Mouse (Mus musculus): ENCODE results near the gene Gja1. TPM values are rescaled to one million over a fixed set of nuclear protein-coding genes. Genes with fewer than 3 reads are reported as not detected.

Gene Gja1
- total and polyA plus RNA-seq, 3 experiments = 156 to 429 (median 359) TPM

GRCm38 (mm10) chr10:56437290-56437689 is 60.2 kb downstream of the Gja1 start:
- TF ChIP-seq CTCF (IDR thresholded peaks at IDR 0.05) = no peak
- no peak for TF ChIP-seq EP300 (IDR thresholded peaks at IDR 0.05; ENCODE audit: insufficient read depth, low read depth, low read length)
- TF ChIP-seq POLR2A (IDR thresholded peaks at IDR 0.05; ENCODE audit: insufficient read depth, low read depth, low read length) = no peak
- H3K27ac ChIP-seq = no peak overlapping the region
- H3K4me1 ChIP-seq (ENCODE audit: control insufficient read depth, insufficient read depth, low read length) = no peaks in the 10 kb centered on the region; the same call in 1 of the 2 replicates
- H3K4me3 ChIP-seq = no peak overlapping the region
- WGBS = 35% methylated on average over 11 of the region's 11 CpGs
- DNase-seq = no peak
- intact Hi-C loops (cut with DNase I) = no loop called here
- no peaks in the 10 kb centered on the region; the same call in 1 of the 2 replicates for H3K36me3 ChIP-seq (ENCODE audit: control insufficient read depth, insufficient read depth, low read length)
- no peak overlapping the region for H3K9ac ChIP-seq (ENCODE audit: low read depth, low read length)
- H3K27me3 ChIP-seq (ENCODE audit: control insufficient read depth, insufficient read depth, low read length) = no peaks in the 10 kb centered on the region
- H3K79me2 ChIP-seq (replicated peaks; ENCODE audit: control insufficient read depth, insufficient read depth, low read length) = no peaks in the 10 kb centered on the region

- intact Hi-C loops (cut with DNase I) = no loop called here
Observed at GRCm38 (mm10) chr10:56439638-56440037, 62.5 kb downstream of the Gja1 start.

GRCm38 (mm10) chr10:56444457-56444856 is 67.3 kb downstream of the Gja1 start:
- Histone ChIP-seq H3K4me1 (ENCODE audit: control insufficient read depth, insufficient read depth, low read length) (no peaks in the 10 kb centered on the region; the same call in none of the 2 replicates), H3K9ac (ENCODE audit: low read depth, low read length) (no peak overlapping the region), H3K36me3 (ENCODE audit: control insufficient read depth, insufficient read depth, low read length) (no peaks in the 10 kb centered on the region; the same call in 1 of the 2 replicates), H3K27me3 (ENCODE audit: control insufficient read depth, insufficient read depth, low read length) (no peaks in the 10 kb centered on the region), H3K4me3 (no peak overlapping the region), H3K79me2 (replicated peaks; ENCODE audit: control insufficient read depth, insufficient read depth, low read length) (no peaks in the 10 kb centered on the region), H3K27ac (no peak overlapping the region)
- intact Hi-C loops (cut with DNase I) = no loop called here
- 62% methylated on average over 2 of the region's 2 CpGs for WGBS
- no peak for TF ChIP-seq POLR2A (IDR thresholded peaks at IDR 0.05; ENCODE audit: insufficient read depth, low read depth, low read length)
- TF ChIP-seq CTCF (IDR thresholded peaks at IDR 0.05) = no peak
- no peak for TF ChIP-seq EP300 (IDR thresholded peaks at IDR 0.05; ENCODE audit: insufficient read depth, low read depth, low read length)
- no peak for DNase-seq

More at GRCm38 (mm10) chr10:56439638-56440037, 62.5 kb downstream of the Gja1 start:
- TF ChIP-seq POLR2A (IDR thresholded peaks at IDR 0.05; ENCODE audit: insufficient read depth, low read depth, low read length) (no peak), CTCF (IDR thresholded peaks at IDR 0.05) (no peak), EP300 (IDR thresholded peaks at IDR 0.05; ENCODE audit: insufficient read depth, low read depth, low read length) (no peak)
- DNase-seq = no peak
- no peaks in the 10 kb centered on the region for H3K79me2 ChIP-seq (replicated peaks; ENCODE audit: control insufficient read depth, insufficient read depth, low read length)
- no peak overlapping the region for H3K27ac ChIP-seq
- no peaks in the 10 kb centered on the region; the same call in none of the 2 replicates for H3K4me1 ChIP-seq (ENCODE audit: control insufficient read depth, insufficient read depth, low read length)
- 47% methylated on average over 4 of the region's 4 CpGs for WGBS
- no peak overlapping the region for H3K9ac ChIP-seq (ENCODE audit: low read depth, low read length)
- no peak overlapping the region for H3K4me3 ChIP-seq
- no peaks in the 10 kb centered on the region; the same call in 1 of the 2 replicates for H3K36me3 ChIP-seq (ENCODE audit: control insufficient read depth, insufficient read depth, low read length)
- H3K27me3 ChIP-seq (ENCODE audit: control insufficient read depth, insufficient read depth, low read length) = no peaks in the 10 kb centered on the region

GRCm38 (mm10) chr10:56449030-56449429 is 71.9 kb downstream of the Gja1 start:
- no peak for TF ChIP-seq EP300 (IDR thresholded peaks at IDR 0.05; ENCODE audit: insufficient read depth, low read depth, low read length)
- Histone ChIP-seq H3K4me3 (no peak overlapping the region), H3K27me3 (ENCODE audit: control insufficient read depth, insufficient read depth, low read length) (no peaks in the 10 kb centered on the region), H3K4me1 (ENCODE audit: control insufficient read depth, insufficient read depth, low read length) (no peaks in the 10 kb centered on the region; the same call in 1 of the 2 replicates), H3K27ac (no peak overlapping the region), H3K9ac (ENCODE audit: low read depth, low read length) (no peak overlapping the region), H3K79me2 (replicated peaks; ENCODE audit: control insufficient read depth, insufficient read depth, low read length) (no peaks in the 10 kb centered on the region), H3K36me3 (ENCODE audit: control insufficient read depth, insufficient read depth, low read length) (no peaks in the 10 kb centered on the region)
- 60% methylated on average over 4 of the region's 4 CpGs for WGBS
- intact Hi-C loops (cut with DNase I) = no loop called here
- DNase-seq = no peak

Other genes with a start within 250 kb of the Gja1 start
- 1 to 10 TPM; 3.7 to 4.0 TPM for gene Tbc1d32, start 148.6 kb upstream of the Gja1 start, total RNA-seq (2021)
- 0.92 and 2.0 TPM in 2 replicates for gene Tbc1d32, start 148.6 kb upstream of the Gja1 start, polyA plus RNA-seq (2012; rRNA removed)